Mouse (Mus musculus): ENCODE data around the gene Kxd1. TPM values are rescaled to one million over a fixed set of nuclear protein-coding genes. Genes with fewer than 3 reads are reported as not detected.

The Kxd1 gene
- polyA plus RNA-seq, 1 experiment from 2014 or later, result 50.8 TPM

- Histone ChIP-seq H3K9me3 (no peaks in the 10 kb centered on the region), H3K4me1 (peaks cover 29% of the 10 kb centered on the region), H3K27ac (no peak within 1 kb of the TSS), H3K4me3 (replicated peaks) (peak within 1 kb of the TSS; percentile 45), H3K9ac (peak within 1 kb of the TSS; percentile 64), H3K4me2 (peak within 1 kb of the TSS; percentile 64), H3K27me3 (peaks cover 100% of the 10 kb centered on the region), H3K36me3 (replicated peaks) (no peaks in the 10 kb centered on the region)
- peak; percentile 66 for ATAC-seq (ENCODE audit: low FRiP score)
- 3% methylated on average over 33 of the region's 33 CpGs for WGBS
These were observed 40.7 kb downstream of the Kxd1 start, which contains the start of gene Tmem59l for GRCm38 (mm10) chr8:70486941-70487520. Tmem59l (minus strand) TSS chr8:70487358.

GRCm38 (mm10) chr8:70486191-70486681, 41.5 kb downstream of the Kxd1 start:
- H3K4me1 ChIP-seq, result peaks cover 28% of the 10 kb centered on the region
- peak overlapping the region; percentile 64 for H3K4me2 ChIP-seq
- no peak for ATAC-seq (ENCODE audit: low FRiP score)
- H3K36me3 ChIP-seq (replicated peaks), result no peaks in the 10 kb centered on the region
- H3K9ac ChIP-seq, result peak overlapping the region; percentile 64; the same call in 1 of the 2 replicates
- no peak overlapping the region for H3K27ac ChIP-seq
- WGBS, result 43% methylated on average over 7 of the region's 7 CpGs
- H3K4me3 ChIP-seq (replicated peaks), result 0 out of 2 replicates have a peak overlapping the region, but pooled peaks have one; percentile 45
- no peaks in the 10 kb centered on the region for H3K9me3 ChIP-seq
- peaks cover 99% of the 10 kb centered on the region for H3K27me3 ChIP-seq

GRCm38 (mm10) chr8:70482943-70483342, 44.8 kb downstream of the Kxd1 start:
- WGBS, result 67% methylated on average over 2 of the region's 2 CpGs
- H3K4me1 ChIP-seq, result peaks cover 7% of the 10 kb centered on the region
- H3K9ac ChIP-seq, result no peak overlapping the region
- no peaks in the 10 kb centered on the region for H3K36me3 ChIP-seq (replicated peaks)
- H3K27me3 ChIP-seq, result peaks cover 86% of the 10 kb centered on the region
- no peak for ATAC-seq (ENCODE audit: low FRiP score)
- H3K4me2 ChIP-seq, result no peak overlapping the region
- H3K9me3 ChIP-seq, result no peaks in the 10 kb centered on the region
- no peak overlapping the region for H3K4me3 ChIP-seq (replicated peaks)
- H3K27ac ChIP-seq, result no peak overlapping the region

- H3K9ac ChIP-seq, result no peak overlapping the region
- no peak overlapping the region for H3K4me3 ChIP-seq (replicated peaks)
- H3K4me2 ChIP-seq, result no peak overlapping the region
- peaks cover 8% of the 10 kb centered on the region; the same call in 1 of the 2 replicates for H3K4me1 ChIP-seq
- H3K9me3 ChIP-seq, result no peaks in the 10 kb centered on the region
- no peak for ATAC-seq (ENCODE audit: low FRiP score)
- no peak overlapping the region for H3K27ac ChIP-seq
- H3K27me3 ChIP-seq, result peaks cover 83% of the 10 kb centered on the region
- WGBS, result 85% methylated on average over 3 of the region's 3 CpGs
- no peaks in the 10 kb centered on the region for H3K36me3 ChIP-seq (replicated peaks)
These were observed 45.8 kb downstream of the Kxd1 start for GRCm38 (mm10) chr8:70481908-70482307.

- Histone ChIP-seq H3K9ac (no peak overlapping the region), H3K36me3 (replicated peaks) (no peaks in the 10 kb centered on the region), H3K4me2 (peak overlapping the region; percentile 74), H3K4me1 (peaks cover 17% of the 10 kb centered on the region), H3K9me3 (no peaks in the 10 kb centered on the region), H3K27me3 (peaks cover 38% of the 10 kb centered on the region), H3K27ac (no peak overlapping the region), H3K4me3 (replicated peaks) (peak overlapping the region; percentile 77)
- 2% methylated on average over 21 of the region's 21 CpGs for WGBS
- ATAC-seq (ENCODE audit: low FRiP score), result peak; percentile 10
These were observed 50.3 kb downstream of the Kxd1 start for GRCm38 (mm10) chr8:70477269-70477982.

GRCm38 (mm10) chr8:70476333-70477268, 51.2 kb downstream of the Kxd1 start, which contains the start of gene Klhl26:
Klhl26 (minus strand) TSS chr8:70476968.
- Histone ChIP-seq H3K9ac (peak within 1 kb of the TSS; percentile 87), H3K36me3 (replicated peaks) (no peaks in the 10 kb centered on the region), H3K4me1 (peaks cover 17% of the 10 kb centered on the region), H3K4me2 (peak within 1 kb of the TSS; percentile 74), H3K27ac (peak within 1 kb of the TSS; percentile 57; the same call in 1 of the 2 replicates), H3K27me3 (peaks cover 30% of the 10 kb centered on the region), H3K9me3 (no peaks in the 10 kb centered on the region), H3K4me3 (replicated peaks) (peak within 1 kb of the TSS; percentile 77)
- ATAC-seq (ENCODE audit: low FRiP score), result peak; percentile 91
- WGBS, result under 1% methylated on average over 53 of the region's 53 CpGs

GRCm38 (mm10) chr8:70471856-70472255, 55.9 kb downstream of the Kxd1 start:
- no peak overlapping the region for H3K27ac ChIP-seq
- H3K27me3 ChIP-seq, result no peaks in the 10 kb centered on the region
- ATAC-seq (ENCODE audit: low FRiP score), result no peak
- H3K9ac ChIP-seq, result no peak overlapping the region
- H3K4me1 ChIP-seq, result peaks cover 15% of the 10 kb centered on the region
- no peak overlapping the region for H3K4me3 ChIP-seq (replicated peaks)
- no peaks in the 10 kb centered on the region for H3K36me3 ChIP-seq (replicated peaks)
- H3K9me3 ChIP-seq, result no peaks in the 10 kb centered on the region
- no peak overlapping the region for H3K4me2 ChIP-seq
- 99% methylated on average over 7 of the region's 7 CpGs for WGBS

- 63% methylated on average over 2 of the region's 2 CpGs for WGBS
- Histone ChIP-seq H3K9me3 (no peaks in the 10 kb centered on the region), H3K36me3 (replicated peaks) (no peaks in the 10 kb centered on the region), H3K4me2 (no peak overlapping the region), H3K27ac (no peak overlapping the region), H3K9ac (no peak overlapping the region), H3K4me3 (replicated peaks) (no peak overlapping the region), H3K27me3 (no peaks in the 10 kb centered on the region), H3K4me1 (peaks cover 6% of the 10 kb centered on the region; the same call in 1 of the 2 replicates)
- ATAC-seq (ENCODE audit: low FRiP score), result no peak
These were observed 57.8 kb downstream of the Kxd1 start for GRCm38 (mm10) chr8:70469938-70470337.

GRCm38 (mm10) chr8:70469295-70469916, 58.4 kb downstream of the Kxd1 start:
- H3K27ac ChIP-seq, result no peak overlapping the region
- no peak for ATAC-seq (ENCODE audit: low FRiP score)

GRCm38 (mm10) chr8:70468733-70469132, 59.0 kb downstream of the Kxd1 start:
- H3K4me1 ChIP-seq, result peaks cover 7% of the 10 kb centered on the region; the same call in 1 of the 2 replicates
- H3K9ac ChIP-seq, result no peak overlapping the region
- no peaks in the 10 kb centered on the region; the same call in 1 of the 2 replicates for H3K36me3 ChIP-seq (replicated peaks)
- 92% methylated on average over 4 of the region's 4 CpGs for WGBS
- H3K4me3 ChIP-seq (replicated peaks), result no peak overlapping the region
- no peaks in the 10 kb centered on the region for H3K27me3 ChIP-seq
- no peak overlapping the region for H3K27ac ChIP-seq
- no peak overlapping the region for H3K4me2 ChIP-seq
- H3K9me3 ChIP-seq, result no peaks in the 10 kb centered on the region
- no peak for ATAC-seq (ENCODE audit: low FRiP score)

More at GRCm38 (mm10) chr8:70469295-70469916, 58.4 kb downstream of the Kxd1 start:
- H3K4me3 ChIP-seq (replicated peaks), result no peak overlapping the region
- no peak overlapping the region for H3K9ac ChIP-seq
- no peak overlapping the region for H3K4me2 ChIP-seq
- WGBS, result 60% methylated on average over 10 of the region's 10 CpGs
- H3K9me3 ChIP-seq, result no peaks in the 10 kb centered on the region
- H3K27me3 ChIP-seq, result no peaks in the 10 kb centered on the region
- no peaks in the 10 kb centered on the region for H3K36me3 ChIP-seq (replicated peaks)
- H3K4me1 ChIP-seq, result peaks cover 6% of the 10 kb centered on the region; the same call in 1 of the 2 replicates

- 70% methylated on average over 1 of the region's 1 CpGs for WGBS
- no peak overlapping the region for H3K4me3 ChIP-seq (replicated peaks)
- H3K36me3 ChIP-seq (replicated peaks), result no peaks in the 10 kb centered on the region; the same call in 1 of the 2 replicates
- ATAC-seq (ENCODE audit: low FRiP score), result no peak
- H3K9me3 ChIP-seq, result no peaks in the 10 kb centered on the region
- H3K4me1 ChIP-seq, result peaks cover 11% of the 10 kb centered on the region; the same call in 1 of the 2 replicates
- H3K9ac ChIP-seq, result no peak overlapping the region
- no peaks in the 10 kb centered on the region for H3K27me3 ChIP-seq
- H3K27ac ChIP-seq, result no peak overlapping the region
- H3K4me2 ChIP-seq, result no peak overlapping the region
These were observed 59.8 kb downstream of the Kxd1 start for GRCm38 (mm10) chr8:70467907-70468306.

Data from forebrain, embryonic 12.5 days (tissue).